Mouse (Mus musculus) stomach, embryonic 15.5 days (tissue): Measurements from ENCODE around the gene Rasgef1a. TPM values are rescaled to one million over a fixed set of nuclear protein-coding genes. Genes with fewer than 3 reads are reported as not detected.

Experiments used
- ATAC-seq: fragments of 200-750 bp; cut with Nextera tagmentation; 2 replicates; pipeline ENCODE4 v1.8.0; 2017; ENCODE audit warnings: low read depth, moderate number of reproducible peaks, moderate TSS enrichment; ENCODE audit not compliant: insufficient read depth, low FRiP score
- H3K27ac ChIP-seq: fragments of 300-500 bp; sonication (generic); 2 replicates; pipeline ENCODE4 v1.5.1; 2015; ENCODE audit warnings: mild to moderate bottlenecking, inconsistent platforms
- H3K27me3 ChIP-seq: fragments of 300-500 bp; sonication (generic); replicated peaks from 2 replicates; pipeline ENCODE4 v1.6.1; 2015; ENCODE audit warnings: inconsistent platforms
- H3K36me3 ChIP-seq: fragments of 300-500 bp; sonication (generic); 2 replicates; pipeline ENCODE4 v1.6.1; 2015; ENCODE audit warnings: inconsistent platforms
- H3K4me1 ChIP-seq: fragments of 300-500 bp; sonication (generic); 2 replicates; pipeline ENCODE4 v1.6.1; 2015; ENCODE audit warnings: inconsistent platforms
- H3K4me2 ChIP-seq: fragments of 300-500 bp; sonication (generic); 2 replicates; pipeline ENCODE4 v1.6.1; 2015; ENCODE audit warnings: mild to moderate bottlenecking, inconsistent platforms
- H3K4me3 ChIP-seq: fragments of 300-500 bp; sonication (generic); replicated peaks from 2 replicates; pipeline ENCODE4 v1.5.1; 2015; ENCODE audit warnings: inconsistent platforms
- H3K9ac ChIP-seq: fragments of 300-500 bp; sonication (generic); 2 replicates; pipeline ENCODE4 v1.6.1; 2015; ENCODE audit warnings: inconsistent platforms
- H3K9me3 ChIP-seq: fragments of 300-500 bp; sonication (generic); 2 replicates; pipeline ENCODE4 v1.6.1; 2016; ENCODE audit warnings: inconsistent platforms
- WGBS: fragments of 180-500 bp; shearing (Covaris S2); methylation state at CpG from one replicate; pipeline ENCODE4 v1.1.7; 2015; 5-methylcytosine and 5-hydroxymethylcytosine counted together
- polyA plus RNA-seq: library from polyadenylated mRNA; unstranded; fragments of >200 nt; fragmentation: Nextera tagmentation; extraction: Ambion mirVana; gene quantifications from 2 replicates; pipeline ENCODE4 v1.2.1, GENCODE M21; 2015

Gene Rasgef1a
- polyA plus RNA-seq, 1 experiment from 2014 or later: 0.44 TPM

DNA sequence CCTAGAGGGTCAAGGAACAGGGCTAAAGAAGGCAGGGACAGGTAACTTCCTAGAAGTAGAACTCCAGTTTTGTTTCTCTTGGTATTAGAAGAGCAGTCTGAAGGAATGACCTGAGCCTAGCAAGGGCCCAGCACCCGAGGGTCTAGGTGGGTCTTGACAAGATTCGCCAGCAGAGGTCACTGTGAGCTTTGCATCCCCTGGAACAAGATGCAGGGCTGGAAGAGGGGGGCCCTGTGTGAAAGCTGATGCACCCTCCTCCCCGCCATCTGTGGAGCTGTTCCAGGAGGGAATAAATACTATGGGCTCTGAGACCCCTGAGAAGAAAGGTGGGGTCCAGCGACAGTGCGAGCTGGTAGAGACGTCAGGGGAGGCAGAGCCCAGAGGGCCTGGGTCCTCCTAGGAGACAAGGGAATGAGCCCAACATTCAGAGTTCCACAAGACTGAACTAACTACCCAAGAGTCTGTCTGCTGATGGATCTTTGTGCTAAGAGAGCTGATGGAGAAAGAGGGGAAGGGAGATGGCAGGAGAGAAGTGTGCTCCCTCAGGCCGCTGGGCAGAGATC is 53.8 kb downstream of the Rasgef1a start:
- Histone ChIP-seq H3K9me3 (no peaks in the 10 kb centered on the region), H3K9ac (no peak overlapping the region), H3K36me3 (no peaks in the 10 kb centered on the region), H3K4me2 (peak overlapping the region; percentile 96; the same call in 1 of the 2 replicates), H3K27me3 (peaks cover 22% of the 10 kb centered on the region), H3K4me3 (no peak overlapping the region), H3K4me1 (peaks cover 19% of the 10 kb centered on the region), H3K27ac (no peak overlapping the region)
- no peak for ATAC-seq
- WGBS: 16% methylated on average over 7 of the region's 7 CpGs

DNA sequence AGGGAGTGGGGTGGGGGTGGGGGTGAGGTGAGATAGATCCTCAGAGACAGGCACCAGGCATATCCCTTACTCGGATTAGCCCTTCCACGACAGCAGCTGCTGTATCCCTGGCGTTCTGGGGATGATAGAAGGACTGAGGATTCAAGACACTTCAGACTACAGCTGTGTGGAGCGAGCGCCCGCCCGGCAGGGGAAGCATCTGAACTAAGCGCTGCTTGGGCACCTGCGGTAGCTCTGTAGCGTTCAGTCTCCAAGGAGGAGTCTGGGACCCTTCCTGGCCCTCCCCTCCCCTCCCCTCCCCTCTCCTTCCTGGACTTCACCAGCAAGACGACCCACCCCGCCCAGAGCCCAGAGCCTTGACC is 54.6 kb downstream of the Rasgef1a start:
- H3K27me3 ChIP-seq: peaks cover 22% of the 10 kb centered on the region
- H3K36me3 ChIP-seq: no peaks in the 10 kb centered on the region
- H3K9ac ChIP-seq: 0 out of 2 replicates have a peak overlapping the region, but pooled peaks have one; percentile 12
- peak overlapping the region; percentile 43 for H3K4me3 ChIP-seq
- H3K4me1 ChIP-seq: peaks cover 19% of the 10 kb centered on the region
- no peak for ATAC-seq
- 0% methylated on average over 12 of the region's 12 CpGs for WGBS
- no peak overlapping the region for H3K27ac ChIP-seq
- no peaks in the 10 kb centered on the region for H3K9me3 ChIP-seq
- H3K4me2 ChIP-seq: peak overlapping the region; percentile 96

DNA sequence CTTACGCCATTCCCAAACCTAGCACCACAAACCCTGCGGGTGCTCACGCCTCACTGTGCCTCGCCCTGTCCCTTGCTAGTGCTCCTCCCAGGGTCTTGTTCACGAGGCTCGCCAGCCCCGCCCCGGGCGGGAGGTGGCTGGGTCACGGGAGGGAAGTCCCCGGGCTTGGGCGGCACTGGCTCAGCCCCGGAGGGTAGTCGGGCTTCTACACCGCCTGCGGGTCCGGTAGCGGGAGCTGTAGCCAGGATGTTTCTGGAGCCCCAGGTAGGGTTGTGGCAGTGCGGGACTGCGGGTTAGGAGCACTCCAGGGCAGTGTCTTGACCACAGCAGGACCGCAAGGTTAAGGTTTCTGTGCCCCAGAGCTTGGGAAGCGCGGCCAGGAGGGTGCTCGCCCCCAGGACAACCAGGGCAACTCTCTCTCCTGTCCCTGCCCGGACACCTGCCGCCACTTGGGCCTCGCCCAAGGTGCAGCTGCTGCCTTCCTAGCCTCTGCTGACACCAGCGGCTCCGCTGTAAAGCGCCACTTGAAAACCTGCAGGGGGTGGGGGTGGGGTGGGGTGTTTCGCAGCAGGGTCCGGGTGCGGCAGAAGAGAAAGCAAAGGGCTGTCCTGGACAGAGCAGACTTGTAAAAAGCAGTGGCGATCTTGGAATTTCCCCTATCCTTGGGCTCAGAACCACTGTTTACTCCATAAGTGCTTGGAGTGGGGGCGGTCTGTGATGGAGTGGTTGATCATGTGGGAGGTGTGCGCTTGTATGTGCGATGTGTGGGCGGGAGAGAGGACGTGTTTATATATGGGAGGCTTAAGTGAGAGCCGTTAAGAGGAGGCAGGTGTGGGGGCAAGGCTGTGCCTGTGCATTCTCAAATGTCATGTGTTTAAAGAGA is 55.2 kb downstream of the Rasgef1a start:
- under 1% methylated on average over 40 of the region's 40 CpGs for WGBS

DNA sequence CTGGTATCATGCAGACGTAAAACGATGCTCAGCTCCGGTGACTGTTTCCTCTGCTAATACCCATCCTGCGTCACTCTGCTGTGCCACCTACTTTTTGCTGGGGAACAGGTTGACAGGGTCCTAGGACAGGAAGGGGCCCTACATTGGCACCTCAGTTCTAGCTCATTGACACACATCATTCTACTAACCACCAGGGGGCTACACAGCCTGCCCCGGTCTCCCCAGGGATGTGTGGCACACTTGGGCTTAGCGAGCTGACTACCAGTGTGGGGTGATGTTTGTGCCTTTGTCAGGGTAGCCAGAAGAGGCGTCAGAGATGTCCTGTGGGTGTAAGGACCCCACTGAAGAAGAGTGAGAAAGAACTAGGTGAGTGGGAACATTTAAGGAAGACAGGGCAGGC is 56.5 kb downstream of the Rasgef1a start:
- H3K9me3 ChIP-seq: no peaks in the 10 kb centered on the region
- no peak for ATAC-seq
- H3K9ac ChIP-seq: no peak overlapping the region
- whole genome bisulfite sequencing: 73% methylated on average over 7 of the region's 7 CpGs
- peaks cover 19% of the 10 kb centered on the region for H3K4me1 ChIP-seq
- no peak overlapping the region for H3K27ac ChIP-seq
- no peaks in the 10 kb centered on the region for H3K36me3 ChIP-seq
- no peak overlapping the region for H3K4me2 ChIP-seq
- no peak overlapping the region for H3K4me3 ChIP-seq
- peaks cover 22% of the 10 kb centered on the region for H3K27me3 ChIP-seq

More for the DNA sequence above, 55.2 kb downstream of the Rasgef1a start:
- ATAC-seq: peak; percentile 54
- H3K36me3 ChIP-seq: no peaks in the 10 kb centered on the region
- no peak overlapping the region for H3K27ac ChIP-seq
- H3K4me2 ChIP-seq: peak overlapping the region; percentile 96
- H3K4me3 ChIP-seq: peak overlapping the region; percentile 43
- peak overlapping the region; percentile 17; the same call in 1 of the 2 replicates for H3K9ac ChIP-seq
- peaks cover 19% of the 10 kb centered on the region for H3K4me1 ChIP-seq
- peaks cover 22% of the 10 kb centered on the region for H3K27me3 ChIP-seq
- no peaks in the 10 kb centered on the region for H3K9me3 ChIP-seq

DNA sequence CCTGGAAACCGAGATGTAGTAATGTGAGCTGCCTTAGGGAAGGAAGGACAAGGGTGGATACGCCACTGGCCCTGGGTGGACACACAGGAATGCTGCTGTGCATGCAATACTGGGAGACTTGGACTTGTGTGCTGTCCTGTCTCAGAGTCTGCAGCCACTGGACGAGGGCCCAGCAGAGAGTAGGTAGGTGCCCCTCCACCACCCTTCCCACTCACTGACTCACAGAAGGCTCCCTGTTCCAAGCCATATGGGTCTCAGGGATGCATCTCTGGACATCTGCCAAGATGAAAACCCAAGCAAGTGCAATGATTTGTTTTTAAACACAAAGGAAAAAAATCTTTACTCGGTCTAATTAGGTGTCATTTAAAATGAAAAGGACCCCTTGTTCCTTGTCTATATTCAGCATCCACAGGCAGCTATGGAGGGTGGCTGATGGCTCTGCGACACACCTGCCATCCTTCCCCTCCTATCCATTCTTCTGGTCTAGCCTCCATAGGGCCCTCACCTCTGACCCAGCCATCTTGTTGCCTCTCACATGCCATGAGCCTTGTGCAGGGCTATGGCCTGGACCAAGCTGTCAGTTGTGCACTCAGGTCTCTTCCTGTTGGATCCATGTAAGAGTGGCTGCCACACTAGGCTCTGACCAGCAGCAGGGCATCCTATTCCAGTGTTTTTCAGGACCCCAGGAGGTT is 59.2 kb downstream of the Rasgef1a start:
- Histone ChIP-seq H3K27ac (no peak overlapping the region), H3K9ac (no peak overlapping the region), H3K27me3 (peaks cover 10% of the 10 kb centered on the region), H3K4me1 (peaks cover 26% of the 10 kb centered on the region), H3K4me2 (no peak overlapping the region), H3K4me3 (no peak overlapping the region), H3K9me3 (no peaks in the 10 kb centered on the region), H3K36me3 (no peaks in the 10 kb centered on the region)
- ATAC-seq: no peak
- WGBS: 58% methylated on average over 5 of the region's 5 CpGs

DNA sequence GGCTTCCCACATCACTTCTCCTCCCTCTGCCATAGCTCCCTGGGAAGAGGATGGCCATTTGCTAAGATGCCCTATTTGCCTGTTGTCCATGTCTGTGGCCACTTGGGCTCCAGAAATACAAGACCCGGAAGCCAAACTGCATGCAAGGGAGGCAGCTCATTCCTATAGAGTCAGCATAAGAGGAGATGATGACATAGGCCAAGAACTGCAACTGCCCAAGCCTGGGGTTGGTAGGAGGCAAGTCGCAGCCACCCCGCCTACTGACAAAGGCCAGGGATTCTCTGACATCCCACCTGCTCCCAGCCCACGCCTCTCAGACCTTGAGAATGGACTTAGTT is 59.7 kb downstream of the Rasgef1a start:
- Histone ChIP-seq H3K27me3 (peaks cover 5% of the 10 kb centered on the region; the same call in 1 of the 2 replicates), H3K4me1 (peaks cover 20% of the 10 kb centered on the region; the same call in 1 of the 2 replicates), H3K4me3 (no peak overlapping the region), H3K4me2 (no peak overlapping the region), H3K27ac (no peak overlapping the region), H3K9ac (no peak overlapping the region), H3K9me3 (no peaks in the 10 kb centered on the region), H3K36me3 (no peaks in the 10 kb centered on the region)
- WGBS: 85% methylated on average over 4 of the region's 4 CpGs
- ATAC-seq: no peak

DNA sequence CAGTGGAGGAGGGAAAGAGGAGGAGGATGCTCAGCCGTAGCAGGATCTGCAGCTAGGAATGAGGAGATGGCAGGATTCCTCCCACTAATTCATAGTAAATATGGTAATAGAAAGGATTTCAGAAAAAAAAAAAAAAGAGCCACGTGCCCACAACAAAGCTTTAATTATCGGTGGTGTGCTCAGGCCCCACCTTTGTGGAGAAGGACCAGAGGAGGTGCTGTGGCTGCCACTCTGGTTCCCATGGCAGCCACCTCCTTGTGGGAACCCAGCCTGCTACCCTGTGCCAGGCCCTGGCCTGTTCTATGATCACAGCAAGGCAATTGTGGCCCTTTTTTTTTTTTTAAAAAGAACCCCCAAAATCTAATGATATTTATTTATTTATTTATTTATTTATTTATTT is 60.2 kb downstream of the Rasgef1a start:
- 70% methylated on average over 3 of the region's 3 CpGs for WGBS
- Histone ChIP-seq H3K4me2 (no peak overlapping the region), H3K36me3 (no peaks in the 10 kb centered on the region), H3K4me3 (no peak overlapping the region), H3K4me1 (peaks cover 16% of the 10 kb centered on the region; the same call in 1 of the 2 replicates), H3K9me3 (no peaks in the 10 kb centered on the region), H3K27ac (no peak overlapping the region), H3K27me3 (peaks cover 3% of the 10 kb centered on the region; the same call in 1 of the 2 replicates), H3K9ac (no peak overlapping the region)
- ATAC-seq: no peak

DNA sequence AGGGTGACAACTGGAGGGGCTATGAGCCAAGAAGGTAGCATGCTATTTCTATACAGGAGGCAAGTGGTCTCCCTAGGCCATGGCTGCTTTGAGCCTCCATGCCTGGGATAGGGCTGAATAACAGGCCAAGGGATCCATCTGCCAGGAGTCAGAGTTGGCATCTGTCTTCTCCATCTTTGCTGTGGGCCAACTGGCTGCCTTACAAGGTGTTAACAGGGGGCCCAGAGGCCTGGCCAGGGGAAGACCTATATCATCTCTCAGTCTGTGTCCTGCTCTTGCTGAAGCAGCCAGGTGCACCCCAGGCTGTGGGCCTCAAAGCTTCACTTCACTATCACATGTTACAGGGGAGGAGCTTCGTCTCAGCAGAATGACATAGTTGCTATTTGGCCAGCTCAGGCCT is 60.9 kb downstream of the Rasgef1a start:
- Histone ChIP-seq H3K9me3 (no peaks in the 10 kb centered on the region), H3K36me3 (no peaks in the 10 kb centered on the region), H3K4me1 (0 out of 2 replicates have a peak, but pooled peaks cover 10% of the 10 kb centered on the region), H3K4me3 (no peak overlapping the region), H3K27me3 (peaks cover 3% of the 10 kb centered on the region; the same call in 1 of the 2 replicates), H3K4me2 (no peak overlapping the region), H3K9ac (no peak overlapping the region), H3K27ac (no peak overlapping the region)
- ATAC-seq: no peak
- 87% methylated on average over 1 of the region's 1 CpGs for WGBS

DNA sequence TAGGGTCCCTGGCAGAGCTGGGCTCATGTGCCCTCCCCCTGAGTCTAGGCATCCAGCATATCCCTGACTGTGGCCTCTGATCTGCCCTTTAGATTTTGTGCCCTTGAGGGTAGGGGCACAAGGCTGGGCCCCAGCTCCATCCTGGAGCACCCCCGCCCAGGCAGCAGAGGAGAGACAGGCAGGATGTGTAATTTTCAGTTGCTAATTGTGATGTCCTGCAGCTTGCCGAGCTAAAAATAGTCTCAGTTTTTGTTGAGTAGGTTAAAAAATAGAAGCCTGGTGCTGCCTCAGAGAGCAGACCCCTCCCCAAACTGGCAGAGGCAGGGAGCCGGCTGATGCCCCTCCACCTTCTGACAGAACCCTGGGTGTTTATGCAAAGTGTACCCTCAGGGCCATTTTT is 62.9 kb downstream of the Rasgef1a start:
- no peak overlapping the region for H3K4me2 ChIP-seq
- WGBS: 37% methylated on average over 3 of the region's 3 CpGs
- H3K36me3 ChIP-seq: no peaks in the 10 kb centered on the region
- no peaks in the 10 kb centered on the region for H3K27me3 ChIP-seq
- no peak for ATAC-seq
- H3K4me3 ChIP-seq: no peak overlapping the region
- H3K9ac ChIP-seq: no peak overlapping the region
- no peak overlapping the region for H3K27ac ChIP-seq
- 0 out of 2 replicates have a peak, but pooled peaks cover 10% of the 10 kb centered on the region for H3K4me1 ChIP-seq
- no peaks in the 10 kb centered on the region for H3K9me3 ChIP-seq

DNA sequence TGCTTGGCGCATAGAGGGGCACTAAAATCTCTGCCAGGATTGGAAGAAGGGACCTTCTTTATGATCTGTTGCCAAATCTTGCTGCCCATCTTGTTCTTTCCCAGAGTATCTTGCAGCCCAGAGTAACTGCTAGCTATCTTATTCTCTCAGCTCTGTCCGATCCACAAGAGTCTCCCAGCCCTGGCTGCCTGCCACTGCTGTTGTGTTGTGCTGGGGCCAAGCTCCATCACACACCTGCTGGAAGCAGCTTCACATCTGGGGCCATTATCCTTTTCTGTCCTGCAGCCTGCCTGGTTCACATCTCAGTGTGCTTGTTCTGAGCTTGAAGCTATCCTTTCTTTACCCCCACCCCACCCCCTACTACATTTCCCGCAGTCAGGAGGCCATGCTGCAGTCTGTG is 65.0 kb downstream of the Rasgef1a start:
- Histone ChIP-seq H3K4me1 (0 out of 2 replicates have a peak, but pooled peaks cover 10% of the 10 kb centered on the region), H3K9ac (no peak overlapping the region), H3K4me3 (no peak overlapping the region), H3K36me3 (no peaks in the 10 kb centered on the region), H3K9me3 (no peaks in the 10 kb centered on the region), H3K4me2 (no peak overlapping the region), H3K27me3 (no peaks in the 10 kb centered on the region), H3K27ac (no peak overlapping the region)
- ATAC-seq: no peak
- WGBS: 76% methylated on average over 3 of the region's 3 CpGs

DNA sequence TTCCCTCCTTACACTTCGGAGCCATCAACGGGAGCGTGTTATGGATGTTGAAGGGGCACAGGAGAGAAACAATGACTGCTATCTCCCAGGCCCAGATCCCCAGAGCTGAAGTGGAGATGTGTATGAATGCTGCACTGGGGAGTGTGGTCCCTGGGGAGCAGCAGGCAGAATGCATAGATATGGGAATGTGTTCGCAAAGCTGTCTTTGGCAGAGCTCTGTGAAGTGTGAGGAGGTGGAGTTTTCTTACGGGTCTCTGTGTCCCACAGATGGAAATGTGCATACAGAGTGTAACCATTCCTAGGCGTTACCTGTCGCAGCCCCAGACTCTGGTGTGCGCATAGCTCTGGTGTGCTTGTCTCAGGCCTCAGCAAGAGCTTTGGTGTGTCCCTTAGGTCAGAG is 65.5 kb downstream of the Rasgef1a start:
- WGBS: 83% methylated on average over 8 of the region's 8 CpGs

DNA sequence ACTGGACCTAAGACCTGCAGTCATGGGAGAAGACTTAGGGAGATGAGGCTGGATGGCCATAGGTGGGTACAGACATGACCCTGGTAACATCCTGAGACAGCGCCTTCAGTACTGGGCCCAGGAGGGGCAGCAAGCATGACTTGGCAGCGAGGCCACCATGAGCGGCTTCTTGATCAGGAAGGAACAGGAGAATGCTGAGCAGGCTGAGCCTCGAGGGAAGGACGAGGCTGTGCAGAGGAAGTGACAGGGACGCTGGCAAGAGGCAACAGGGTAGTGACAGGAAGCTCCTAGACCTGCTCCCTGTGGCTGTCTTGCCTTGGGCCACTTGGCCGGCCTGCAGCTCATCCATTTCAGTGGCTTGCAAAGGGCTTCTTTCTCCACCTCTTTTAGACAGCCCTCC is 66.2 kb downstream of the Rasgef1a start:
- H3K4me2 ChIP-seq: no peak overlapping the region
- H3K27ac ChIP-seq: no peak overlapping the region
- no peaks in the 10 kb centered on the region for H3K36me3 ChIP-seq
- H3K9ac ChIP-seq: no peak overlapping the region
- WGBS: 64% methylated on average over 7 of the region's 7 CpGs
- no peaks in the 10 kb centered on the region for H3K27me3 ChIP-seq
- ATAC-seq: no peak
- H3K4me3 ChIP-seq: no peak overlapping the region
- H3K9me3 ChIP-seq: no peaks in the 10 kb centered on the region
- H3K4me1 ChIP-seq: 0 out of 2 replicates have a peak, but pooled peaks cover 10% of the 10 kb centered on the region

More for the DNA sequence above, 65.5 kb downstream of the Rasgef1a start:
- Histone ChIP-seq H3K4me1 (0 out of 2 replicates have a peak, but pooled peaks cover 10% of the 10 kb centered on the region), H3K4me2 (no peak overlapping the region), H3K9ac (no peak overlapping the region), H3K27me3 (no peaks in the 10 kb centered on the region), H3K9me3 (no peaks in the 10 kb centered on the region), H3K36me3 (no peaks in the 10 kb centered on the region), H3K27ac (no peak overlapping the region), H3K4me3 (no peak overlapping the region)
- ATAC-seq: no peak
